Mouse (Mus musculus) heart, postnatal 25 days (tissue): ENCODE data around the gene Ppp2r5c. TPM values are rescaled to one million over a fixed set of nuclear protein-coding genes. Genes with fewer than 3 reads are reported as not detected.
A peak's percentile ranks its signal among the peaks of the same experiment; 100 is the strongest.

Experiments
- DNase-seq: peaks from one replicate; pipeline ENCODE4 v3.0.0; 2022; ENCODE audit warnings: low spot score
- intact Hi-C: fragments of 180-260 bp; cut with DNase I; formaldehyde crosslinking; loops from one replicate; pipeline ENCODE4 v1.15.1; 2025
- total RNA-seq, 2 experiments: library from RNA; stranded (reverse); gene quantifications; 2 replicates each; pipeline ENCODE4 v1.2.3; 2021

The Ppp2r5c gene
- total RNA-seq, 2 experiments from 2014 or later, result 90.4 to 91.5 TPM

DNA sequence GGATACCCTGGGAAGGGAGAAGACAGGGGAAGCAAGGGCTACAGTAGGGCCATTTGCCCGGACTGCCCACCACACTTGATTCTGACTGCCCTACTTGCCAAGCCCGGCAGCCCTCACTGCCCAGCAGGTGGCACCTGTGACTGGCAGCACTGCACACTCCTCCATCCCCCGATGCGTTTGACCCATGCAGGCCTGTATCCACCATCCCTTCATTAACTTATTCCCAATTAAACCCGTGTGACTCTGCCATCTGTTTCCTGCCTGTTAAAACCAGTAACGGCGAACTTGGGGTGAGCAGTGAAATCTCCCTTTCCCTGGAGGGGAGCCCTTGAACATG lies 9.6 kb upstream of the Ppp2r5c start:
- no peak for DNase-seq
- intact Hi-C loops, result no loop called here

DNA sequence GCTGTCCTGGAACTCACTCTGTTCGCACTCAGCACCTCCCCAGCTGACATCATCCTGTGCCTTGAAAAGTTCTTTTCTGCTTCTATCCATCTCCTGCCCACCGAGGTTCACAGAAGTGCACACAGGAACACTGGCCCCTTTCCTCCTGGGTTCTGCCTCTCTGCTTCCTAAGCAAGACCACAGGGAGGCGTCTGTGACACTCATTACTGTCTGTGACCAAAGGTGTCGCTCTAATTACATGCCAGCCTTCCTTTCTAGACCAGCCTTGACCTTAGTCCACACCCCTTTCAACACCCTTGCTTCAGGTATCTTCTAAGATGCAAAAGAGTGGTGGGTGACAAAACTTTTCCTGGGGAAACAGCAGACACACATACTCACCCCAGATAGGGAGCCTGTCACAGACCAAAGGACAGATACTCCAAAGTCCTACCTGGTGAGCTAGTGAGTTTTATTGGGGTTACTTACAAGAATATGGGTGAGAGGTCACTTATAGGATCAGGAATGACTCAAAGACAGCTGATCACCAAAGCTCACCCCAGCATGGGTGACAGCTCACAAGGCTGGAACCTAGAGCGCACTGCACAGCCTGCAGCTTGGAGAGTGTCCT lies 8.4 kb upstream of the Ppp2r5c start:
- no peak for DNase-seq
- intact Hi-C loops, result no loop called here

DNA sequence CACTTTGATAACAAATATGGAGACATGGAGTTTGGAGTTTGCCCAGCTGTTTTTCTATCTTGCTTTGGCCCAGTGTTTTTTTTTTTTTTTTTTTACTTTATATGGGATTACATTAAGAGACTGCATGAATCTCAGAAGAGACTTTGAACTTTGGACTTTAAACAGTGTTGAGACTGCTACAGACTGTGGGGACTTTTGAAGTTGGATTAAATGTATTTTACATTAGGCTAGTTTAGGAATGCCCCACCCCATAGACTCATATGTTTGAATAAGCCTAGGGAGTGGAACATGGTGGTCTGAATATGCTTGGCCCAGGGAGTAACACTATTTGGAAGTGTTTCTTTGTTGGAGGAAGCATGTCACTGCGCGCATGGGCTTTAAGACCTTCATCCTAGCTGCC lies 4.7 kb upstream of the Ppp2r5c start:
- no peak for DNase-seq
- intact Hi-C loops, result no loop called here

DNA sequence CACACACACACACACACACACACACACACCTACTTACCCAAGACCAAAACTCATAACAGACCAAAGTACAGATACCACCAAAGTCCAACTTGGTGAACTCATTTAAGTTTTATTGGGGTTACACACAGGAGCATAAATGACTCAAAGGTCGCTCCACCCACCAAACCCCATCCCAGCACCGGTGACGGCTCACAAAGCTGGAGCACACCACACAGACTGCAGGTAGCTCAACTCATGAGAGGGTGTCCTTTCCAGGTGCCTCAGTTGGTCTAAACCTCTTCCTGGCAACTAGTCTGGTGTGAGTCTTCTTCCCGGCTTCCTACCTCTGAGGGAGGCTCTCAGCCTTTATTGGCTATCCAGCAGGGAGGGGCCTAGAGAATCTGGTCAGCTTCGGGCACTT lies 2.4 kb upstream of the Ppp2r5c start:
- DNase-seq, result no peak
- intact Hi-C loops, result no loop called here

DNA sequence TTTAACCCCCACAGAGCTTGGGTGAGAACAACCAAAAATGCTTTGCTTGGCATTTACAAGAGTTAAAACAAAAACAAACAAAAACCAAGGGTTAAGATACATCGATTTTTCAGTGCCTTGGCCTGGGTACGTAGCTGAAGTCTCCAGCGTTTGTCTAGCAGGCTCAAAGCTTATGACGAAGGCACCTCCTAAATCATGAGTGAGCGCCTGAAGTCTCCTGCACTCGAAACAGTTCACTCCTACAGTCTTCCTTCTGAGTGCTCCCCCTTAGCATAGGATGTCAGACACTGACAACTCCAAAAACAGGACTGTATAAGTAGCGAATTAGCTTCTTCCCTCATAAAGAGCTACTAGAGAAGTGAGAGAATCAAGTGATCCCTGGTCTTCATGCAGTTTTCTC lies 1.1 kb upstream of the Ppp2r5c start:
- intact Hi-C loops, result no loop called here
- no peak for DNase-seq

DNA sequence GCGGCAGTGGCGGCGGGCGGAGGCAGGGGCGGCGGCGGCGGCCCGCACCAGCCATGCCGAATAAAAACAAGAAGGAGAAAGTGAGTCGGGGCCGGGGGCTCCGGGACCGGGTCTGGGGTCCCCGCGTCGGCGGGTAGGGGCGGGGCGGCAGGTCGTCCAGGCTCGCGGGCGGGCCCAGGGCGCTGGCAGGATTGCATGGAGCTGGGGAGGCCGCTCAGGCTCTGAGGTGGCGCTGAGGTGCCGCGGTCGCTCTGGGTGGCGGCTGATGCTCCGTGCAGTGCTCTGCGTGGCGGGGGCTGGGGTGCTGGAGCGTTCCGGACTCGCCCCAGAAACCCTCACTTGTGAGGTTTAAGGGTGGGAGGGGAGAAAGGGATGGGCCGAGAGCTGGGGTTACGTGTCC lies 386 bp downstream of the Ppp2r5c start:
- peak; percentile 15 for DNase-seq
- intact Hi-C loops, result no loop called here

DNA sequence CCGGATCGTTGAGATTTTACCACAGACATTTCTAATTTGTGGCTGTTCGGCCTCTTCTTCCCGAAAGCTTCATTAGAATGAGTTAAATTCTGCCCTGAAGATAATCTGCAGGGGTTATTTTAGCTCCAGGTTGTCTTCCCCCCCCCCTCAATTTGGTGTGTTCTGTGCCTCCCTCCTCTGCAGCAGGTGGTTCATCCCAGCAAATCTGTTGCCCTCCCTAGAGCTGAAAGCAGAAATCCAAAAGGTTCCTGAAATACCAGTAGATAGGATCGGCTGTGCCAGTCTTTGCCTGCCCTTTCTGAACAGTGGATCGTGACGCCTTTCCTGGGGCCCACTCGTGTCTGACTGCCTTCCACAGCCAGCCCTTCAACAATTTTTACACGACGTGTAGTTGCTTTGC lies 1.8 kb downstream of the Ppp2r5c start:
- intact Hi-C loops, result loop anchor here (2.0 kb wide), 1 partner anchor 396 kb away; no protein-coding TSS in a partner anchor

DNA sequence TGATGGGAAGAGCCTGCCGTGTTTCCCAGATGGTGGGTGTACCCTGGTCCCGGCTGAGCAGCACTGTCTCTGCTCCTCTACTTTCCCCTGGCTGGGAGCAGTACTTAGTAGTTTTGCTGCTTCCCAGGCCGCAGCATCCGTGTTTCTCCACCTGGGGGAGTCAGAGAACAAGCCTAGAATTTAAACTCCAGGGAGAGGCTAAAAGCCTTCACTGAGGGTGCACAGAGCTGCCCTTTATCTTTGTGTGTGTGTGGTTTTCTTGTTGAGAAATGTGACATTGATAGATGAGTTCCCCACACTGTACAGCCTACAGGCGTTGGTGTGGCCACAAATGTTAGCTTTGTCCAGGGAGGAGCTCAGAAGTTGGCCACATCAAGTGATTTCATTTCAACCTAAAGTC lies 7.3 kb downstream of the Ppp2r5c start:
- DNase-seq, result peak; percentile 34
- intact Hi-C loops, result loop anchor here (5.0 to 10.0 kb wide), 3 partner anchors 91 to 251 kb away; partner anchors contain the start of gene Hsp90aa1

More for the DNA sequence above, 1.8 kb downstream of the Ppp2r5c start:
- no peak for DNase-seq

DNA sequence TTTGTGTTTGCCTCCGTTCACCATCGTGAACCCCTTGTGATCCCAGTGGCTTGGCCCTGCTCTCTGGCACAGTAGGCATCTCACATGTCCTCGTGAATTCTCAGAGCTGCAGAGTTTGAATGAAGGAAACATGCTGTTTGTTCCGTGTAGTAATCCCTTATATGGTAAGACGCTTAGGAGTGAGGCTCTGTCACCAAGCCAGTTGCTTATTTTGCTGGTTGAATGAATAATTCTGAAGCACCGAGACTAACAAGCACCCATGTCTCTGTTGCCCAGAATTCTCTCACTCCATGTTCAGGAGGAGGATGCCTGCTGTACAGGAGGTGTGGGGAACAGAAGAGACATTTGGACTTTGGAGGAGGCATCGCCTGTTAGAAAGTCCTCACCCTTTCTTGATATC lies 9.1 kb downstream of the Ppp2r5c start:
- no peak for DNase-seq
- intact Hi-C loops, result loop anchor here (10.0 kb wide), 2 partner anchors 89 to 249 kb away; partner anchors contain the start of gene Hsp90aa1

DNA sequence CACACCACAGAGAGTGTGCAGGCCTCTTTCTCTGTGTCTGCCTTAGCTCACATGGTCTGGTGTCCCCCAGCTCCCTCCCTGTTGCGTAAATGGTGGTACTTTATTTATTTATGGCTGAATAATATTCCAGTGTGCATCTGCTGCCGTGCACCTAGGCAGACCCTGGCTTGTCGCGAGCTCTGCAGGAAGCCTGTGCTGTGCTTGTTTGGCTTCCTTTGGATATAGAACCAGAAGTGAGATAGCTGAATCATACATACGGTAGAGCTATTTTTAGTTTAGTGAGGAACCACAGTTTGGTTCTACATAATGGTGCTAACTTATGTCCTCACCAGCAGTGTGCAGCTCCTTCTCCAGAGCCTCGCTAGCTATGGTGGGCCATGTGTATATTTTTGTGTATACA lies 11.7 kb downstream of the Ppp2r5c start:
- DNase-seq, result no peak
- intact Hi-C loops, result loop anchor here (10.0 kb wide), 2 partner anchors 86 to 246 kb away; partner anchors contain the start of gene Hsp90aa1

DNA sequence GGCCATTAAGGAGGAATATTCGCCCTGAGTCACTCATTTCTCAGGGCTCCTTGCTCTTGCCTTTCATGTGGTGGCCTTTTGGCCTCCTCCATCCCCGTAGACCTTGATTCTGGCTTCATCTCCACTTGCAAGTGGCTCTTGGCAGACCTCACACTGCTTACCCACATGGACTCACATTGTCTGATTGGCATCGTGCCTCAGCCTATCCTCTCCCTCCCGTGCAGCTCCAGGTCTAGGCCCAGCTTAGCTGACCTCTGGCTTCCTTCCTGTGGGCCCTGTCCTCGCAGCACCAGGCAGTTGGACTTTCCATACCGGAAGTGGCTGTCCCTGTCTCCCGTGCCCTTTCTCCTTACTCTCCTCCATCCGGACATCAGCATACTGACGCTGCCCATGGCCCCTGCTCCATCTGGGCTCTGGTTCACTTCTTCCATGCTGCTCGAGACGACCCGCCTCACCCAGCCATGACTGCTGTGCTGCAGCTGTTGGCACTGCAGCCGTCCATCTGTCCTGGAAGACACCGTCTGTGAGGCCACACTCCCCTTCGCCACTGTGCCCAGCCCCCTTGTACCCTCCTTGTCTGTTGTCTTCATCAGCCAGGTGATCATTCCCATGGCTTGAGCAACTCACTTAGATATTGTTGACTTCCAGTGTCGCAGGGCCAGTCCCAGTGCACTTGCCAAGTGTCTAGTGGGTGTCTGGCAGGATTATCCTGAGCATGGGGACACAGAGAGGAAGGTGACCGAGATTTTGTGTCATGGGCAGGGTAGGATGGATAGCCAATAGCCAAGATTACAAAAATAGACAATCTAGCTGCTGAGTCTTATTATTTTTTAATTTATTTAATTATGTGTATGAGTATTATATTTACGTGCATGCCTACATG lies 13.7 kb downstream of the Ppp2r5c start:
- DNase-seq, result peak; percentile 45
- intact Hi-C loops, result no loop called here

DNA sequence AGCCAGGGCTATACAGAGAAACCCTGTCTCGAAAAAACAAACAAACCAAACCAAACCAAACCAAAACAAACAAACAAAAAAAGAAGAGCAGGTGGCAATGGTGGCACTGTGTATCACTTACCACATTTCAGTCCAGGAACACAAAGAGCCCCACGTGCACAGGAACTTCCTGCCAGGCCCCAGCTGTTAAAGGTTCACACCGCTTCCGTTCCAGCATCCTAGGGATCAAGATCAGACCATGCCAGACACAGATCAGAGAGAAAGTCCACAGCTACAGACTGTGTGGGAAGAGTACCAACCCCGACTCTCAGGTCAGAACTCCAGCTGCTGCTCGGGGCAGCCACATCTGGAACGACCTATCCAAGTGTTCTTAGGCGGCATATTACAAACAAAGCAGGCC lies 16.8 kb downstream of the Ppp2r5c start:
- DNase-seq, result no peak
- intact Hi-C loops, result no loop called here

DNA sequence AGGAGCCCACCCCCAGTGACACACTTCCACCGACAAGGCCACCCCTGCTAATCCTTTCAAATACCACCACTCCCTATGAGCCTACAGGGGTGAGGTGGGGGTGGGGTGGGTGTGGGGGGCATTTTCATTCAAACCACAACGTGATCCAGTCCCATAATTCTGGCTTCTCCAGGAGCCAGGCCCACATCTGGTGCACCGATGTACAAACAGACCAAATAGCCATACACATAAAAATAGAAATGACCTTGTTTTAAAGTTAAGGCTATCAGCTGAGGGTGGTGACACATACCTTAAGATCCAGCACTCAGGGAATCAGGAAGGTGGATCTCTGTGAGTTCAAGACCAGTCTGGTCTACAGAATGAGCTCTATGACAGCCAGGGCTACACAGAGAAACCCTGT lies 24.5 kb downstream of the Ppp2r5c start:
- DNase-seq, result no peak
- intact Hi-C loops, result no loop called here

DNA sequence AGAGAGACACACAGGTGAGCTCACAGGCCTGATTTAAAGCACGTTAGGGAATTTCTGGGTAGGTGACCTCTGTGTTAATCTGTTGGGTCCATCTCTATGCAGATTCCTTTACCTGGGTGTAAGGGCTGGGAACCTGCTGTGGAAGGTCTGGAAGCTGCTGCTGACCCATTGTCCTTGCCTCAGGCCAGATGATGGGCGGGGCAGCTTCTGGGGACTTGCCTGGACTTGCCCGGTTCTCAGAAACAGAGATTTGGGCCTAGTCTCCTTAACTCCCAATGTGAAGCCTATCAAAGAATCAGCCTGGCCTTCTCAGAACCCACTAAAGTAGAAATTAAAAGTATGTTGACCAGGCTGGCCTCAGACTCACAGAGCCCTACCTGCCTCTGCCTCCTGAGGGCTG lies 25.3 kb downstream of the Ppp2r5c start:
- DNase-seq, result no peak

DNA sequence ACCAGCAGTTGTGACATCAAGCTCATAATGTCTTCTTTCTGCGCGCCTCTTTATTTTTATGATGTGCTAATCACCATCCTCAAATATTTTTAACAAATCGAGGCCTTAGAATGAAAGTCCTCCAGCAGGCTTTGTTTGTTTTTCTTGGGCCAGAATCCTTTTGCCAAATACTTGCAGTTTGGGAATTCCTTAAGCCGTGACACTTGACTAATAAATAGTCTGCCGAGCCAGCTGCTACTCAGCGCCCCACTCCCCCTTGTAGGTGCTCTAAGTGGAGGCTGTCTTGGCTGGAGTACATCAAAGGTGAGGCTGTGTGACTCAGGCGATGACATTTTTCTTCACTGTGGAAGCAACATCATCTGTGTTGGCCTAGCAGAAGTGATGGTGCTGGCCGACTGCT lies 27.6 kb downstream of the Ppp2r5c start:
- intact Hi-C loops, result no loop called here
- DNase-seq, result no peak

More for the DNA sequence above, 25.3 kb downstream of the Ppp2r5c start:
- intact Hi-C loops, result no loop called here

DNA sequence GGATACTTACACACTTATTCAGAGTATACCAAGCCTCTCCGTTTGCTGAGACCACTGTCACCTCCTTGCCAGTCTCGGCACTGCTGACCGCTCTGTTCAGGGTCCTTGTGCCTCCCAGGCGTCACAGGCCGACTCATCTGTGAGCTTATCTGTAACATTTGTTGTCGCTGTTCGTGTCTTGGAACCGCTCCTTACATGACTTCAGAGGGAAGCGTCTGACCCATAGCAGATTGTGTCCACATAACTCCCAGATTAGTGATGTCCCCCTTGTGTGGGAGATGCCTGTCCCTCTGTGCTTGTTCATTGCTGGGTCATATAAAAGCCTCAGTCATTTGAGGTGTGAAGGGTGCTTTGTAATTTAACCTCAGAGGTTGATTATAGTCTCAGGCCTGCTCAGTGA lies 29.6 kb downstream of the Ppp2r5c start:
- intact Hi-C loops, result no loop called here
- no peak for DNase-seq

DNA sequence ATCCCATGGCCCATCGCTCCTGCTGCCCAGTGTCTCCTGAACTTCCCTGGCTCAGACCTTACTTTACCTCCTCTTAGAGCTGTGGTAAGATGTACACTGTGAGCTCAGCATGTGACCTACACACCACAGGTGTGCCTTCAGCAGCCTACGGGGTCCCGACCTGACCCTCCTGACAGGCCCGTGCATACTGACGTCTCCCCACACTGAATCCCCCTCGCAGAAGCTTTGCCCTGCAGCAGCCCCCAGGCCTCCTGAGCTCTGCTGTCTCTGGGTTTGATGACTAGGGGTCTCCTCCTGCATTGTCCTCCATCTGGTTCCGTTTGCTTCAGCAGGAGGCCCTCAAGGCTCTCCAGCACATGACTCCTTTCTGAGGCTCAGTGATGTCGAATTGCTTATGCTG lies 31.0 kb downstream of the Ppp2r5c start:
- no peak for DNase-seq

DNA sequence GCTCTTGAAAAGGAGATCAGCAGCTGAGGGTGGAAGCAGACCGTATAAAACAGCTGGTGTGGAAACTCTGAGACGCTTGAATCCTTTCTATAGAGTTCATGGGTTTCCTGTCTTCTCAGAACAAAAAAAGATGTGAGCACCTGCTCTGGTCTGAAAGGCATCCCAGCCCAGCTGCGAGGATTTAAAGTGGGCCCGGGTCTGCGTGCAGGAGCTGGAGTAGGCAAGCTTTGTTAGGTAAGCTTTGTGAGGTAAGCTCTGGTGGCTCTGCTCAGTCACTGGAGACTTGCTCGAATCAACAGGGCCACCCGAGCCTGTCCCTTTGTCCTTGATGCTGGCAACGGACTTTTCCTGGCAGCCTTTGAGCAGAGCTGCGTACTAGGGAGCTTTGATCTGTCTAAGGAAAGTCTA lies 31.7 kb downstream of the Ppp2r5c start:
- no peak for DNase-seq
- intact Hi-C loops, result no loop called here

More for the DNA sequence above, 31.0 kb downstream of the Ppp2r5c start:
- intact Hi-C loops, result no loop called here

DNA sequence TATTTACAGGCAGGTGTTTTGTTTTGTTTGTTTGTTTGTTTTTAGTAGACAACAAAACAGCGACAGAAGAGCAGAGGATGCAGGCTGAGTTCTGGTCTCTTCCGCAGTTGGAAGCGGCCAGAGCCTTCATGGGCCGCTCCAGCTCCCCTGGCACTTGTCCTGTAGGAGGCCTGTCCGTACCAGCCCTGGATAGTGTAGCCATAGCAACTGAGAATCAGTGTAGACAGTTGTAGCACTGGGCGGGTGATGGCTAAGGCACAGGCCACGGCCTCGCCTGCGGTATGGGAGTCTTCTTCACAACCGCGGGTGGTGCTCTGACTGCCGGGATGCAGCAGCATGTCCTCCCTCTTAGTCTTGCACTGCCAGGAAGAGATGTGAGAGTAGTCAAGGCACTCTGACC lies 32.3 kb downstream of the Ppp2r5c start:
- intact Hi-C loops, result no loop called here
- no peak for DNase-seq

DNA sequence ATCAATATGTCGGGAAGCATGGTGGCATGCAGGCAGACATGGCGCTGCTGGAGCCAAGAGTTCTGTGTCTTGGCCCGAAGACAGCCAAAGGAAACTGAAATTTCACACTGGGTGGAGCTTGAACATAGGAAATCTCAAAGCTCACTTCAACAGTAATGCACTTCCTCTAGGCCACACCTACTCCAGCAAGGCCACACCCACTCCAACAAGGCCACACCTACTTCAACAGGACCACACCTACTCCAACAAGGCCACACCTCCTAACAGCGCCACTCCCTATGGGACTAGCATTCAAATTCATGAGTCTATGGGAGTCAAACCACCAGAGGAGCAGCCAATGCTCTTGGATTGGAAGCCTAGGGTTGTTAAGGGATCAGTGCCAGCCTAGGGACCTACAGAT lies 33.8 kb downstream of the Ppp2r5c start:
- intact Hi-C loops, result no loop called here
- DNase-seq, result no peak

DNA sequence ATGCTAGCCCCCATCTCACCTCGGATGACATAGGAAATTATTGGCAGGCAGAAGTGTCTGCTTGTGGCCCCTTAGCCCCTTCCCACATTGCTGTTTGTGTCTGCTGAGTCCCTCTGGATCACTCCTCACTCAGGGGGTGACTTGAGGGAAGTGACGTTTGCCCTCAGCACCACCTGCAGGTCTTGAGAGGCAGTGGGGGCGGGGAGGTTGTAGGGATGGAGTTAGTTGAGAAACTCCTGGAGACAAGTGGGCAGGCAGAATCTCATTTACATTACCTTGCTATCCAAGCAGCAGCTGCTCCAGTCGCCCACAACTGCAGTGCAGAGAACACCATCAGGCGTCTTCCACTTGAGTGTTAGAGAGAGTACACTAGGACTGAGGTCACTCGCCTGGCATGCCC lies 36.8 kb downstream of the Ppp2r5c start:
- intact Hi-C loops, result no loop called here

More for the DNA sequence above, 36.8 kb downstream of the Ppp2r5c start:
- DNase-seq, result no peak
